Mouse (Mus musculus): ENCODE measurements around the gene 2310079G19Rik. TPM values are rescaled to one million over a fixed set of nuclear protein-coding genes. Genes with fewer than 3 reads are reported as not detected.

Gene 2310079G19Rik
- polyA plus RNA-seq, 1 experiment from 2014 or later: 8.2 TPM

- Histone ChIP-seq H3K4me3 (no peak overlapping the region), H3K9me3 (no peaks in the 10 kb centered on the region), H3K27me3 (peaks cover 5% of the 10 kb centered on the region; the same call in 1 of the 2 replicates), H3K36me3 (no peaks in the 10 kb centered on the region), H3K4me1 (peaks cover 8% of the 10 kb centered on the region; the same call in 1 of the 2 replicates), H3K27ac (no peak overlapping the region), H3K9ac (no peak overlapping the region), H3K4me2 (no peak overlapping the region)
- WGBS: 71% methylated on average over 6 of the region's 6 CpGs
- no peak for ATAC-seq (ENCODE audit: insufficient number of reproducible peaks, low FRiP score, low TSS enrichment, low read depth)
Observed at GRCm38 (mm10) chr16:88604570-88604969, 22.9 kb downstream of the 2310079G19Rik start.

- WGBS: 36% methylated on average over 1 of the region's 1 CpGs
- no peak for ATAC-seq (ENCODE audit: insufficient number of reproducible peaks, low FRiP score, low TSS enrichment, low read depth)
- no peak overlapping the region for H3K4me2 ChIP-seq
- no peaks in the 10 kb centered on the region for H3K36me3 ChIP-seq
- H3K27ac ChIP-seq: no peak overlapping the region
- H3K4me3 ChIP-seq: no peak overlapping the region
- H3K9me3 ChIP-seq: no peaks in the 10 kb centered on the region
- H3K9ac ChIP-seq: no peak overlapping the region
- peaks cover 5% of the 10 kb centered on the region; the same call in 1 of the 2 replicates for H3K27me3 ChIP-seq
- peaks cover 8% of the 10 kb centered on the region; the same call in 1 of the 2 replicates for H3K4me1 ChIP-seq
Observed at GRCm38 (mm10) chr16:88602464-88602863, 25.0 kb downstream of the 2310079G19Rik start.

DNA sequence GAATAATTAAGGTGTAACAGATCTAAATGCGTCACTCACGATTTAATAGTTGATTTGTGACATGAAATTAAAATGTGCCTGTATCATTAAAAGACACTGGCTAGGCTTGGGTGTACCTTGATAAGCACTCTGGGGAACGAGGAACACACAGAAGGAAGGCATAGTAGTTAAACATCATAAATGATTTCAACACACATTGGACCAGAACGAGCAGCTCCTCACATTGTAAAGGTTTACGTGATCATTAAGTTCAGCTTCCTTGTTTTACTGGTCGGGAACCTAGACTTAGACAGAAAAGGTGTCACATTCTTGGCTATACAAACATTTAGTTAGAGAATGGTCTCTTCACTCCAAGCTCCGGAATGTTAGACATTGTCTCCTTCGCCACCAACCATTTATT lies 27.2 kb downstream of the 2310079G19Rik start:
- H3K27ac ChIP-seq: no peak overlapping the region
- no peak for ATAC-seq (ENCODE audit: insufficient number of reproducible peaks, low FRiP score, low TSS enrichment, low read depth)

GRCm38 (mm10) chr16:88599504-88600237 lies 27.8 kb downstream of the 2310079G19Rik start:
- Histone ChIP-seq H3K9me3 (no peaks in the 10 kb centered on the region), H3K27me3 (peaks cover 5% of the 10 kb centered on the region; the same call in 1 of the 2 replicates), H3K4me2 (peak overlapping the region; percentile 21), H3K4me1 (peaks cover 8% of the 10 kb centered on the region; the same call in 1 of the 2 replicates), H3K4me3 (no peak overlapping the region), H3K36me3 (no peaks in the 10 kb centered on the region), H3K27ac (no peak overlapping the region), H3K9ac (no peak overlapping the region)
- ATAC-seq (ENCODE audit: insufficient number of reproducible peaks, low FRiP score, low TSS enrichment, low read depth): no peak
- WGBS: 5% methylated on average over 16 of the region's 16 CpGs

More for the DNA sequence above, 27.2 kb downstream of the 2310079G19Rik start:
- no peaks in the 10 kb centered on the region for H3K36me3 ChIP-seq
- peak overlapping the region; percentile 21 for H3K4me2 ChIP-seq
- H3K27me3 ChIP-seq: peaks cover 5% of the 10 kb centered on the region; the same call in 1 of the 2 replicates
- no peak overlapping the region for H3K4me3 ChIP-seq
- no peaks in the 10 kb centered on the region for H3K9me3 ChIP-seq
- peaks cover 8% of the 10 kb centered on the region; the same call in 1 of the 2 replicates for H3K4me1 ChIP-seq
- no peak overlapping the region for H3K9ac ChIP-seq
- 19% methylated on average over 8 of the region's 8 CpGs for WGBS

DNA sequence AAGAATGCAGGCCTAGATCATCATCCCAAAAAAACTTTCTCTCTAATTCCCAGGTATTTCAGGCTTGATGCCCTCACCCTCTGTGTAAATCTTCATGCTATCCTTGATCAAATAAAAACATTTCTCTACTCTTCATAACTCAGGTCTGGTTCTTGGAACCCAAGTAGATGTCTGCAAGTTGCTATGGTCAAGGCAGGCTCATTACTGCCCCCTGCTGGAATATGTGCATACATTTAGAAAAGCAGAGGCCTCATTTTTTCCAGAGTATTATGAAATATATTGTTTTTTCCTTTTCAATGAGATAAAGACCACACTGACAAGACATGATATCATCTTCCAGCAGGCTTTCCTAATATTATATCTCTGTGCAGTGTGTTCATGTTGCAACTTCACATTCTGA lies 34.7 kb downstream of the 2310079G19Rik start:
- Histone ChIP-seq H3K9ac (no peak overlapping the region), H3K4me2 (no peak overlapping the region), H3K27ac (no peak overlapping the region)

GRCm38 (mm10) chr16:88583338-88583737 lies 44.1 kb downstream of the 2310079G19Rik start:
- no peak overlapping the region for H3K4me3 ChIP-seq
- no peak overlapping the region for H3K4me2 ChIP-seq
- H3K27me3 ChIP-seq: no peaks in the 10 kb centered on the region
- H3K27ac ChIP-seq: no peak overlapping the region
- H3K9me3 ChIP-seq: no peaks in the 10 kb centered on the region
- ATAC-seq (ENCODE audit: insufficient number of reproducible peaks, low FRiP score, low TSS enrichment, low read depth): no peak
- H3K36me3 ChIP-seq: no peaks in the 10 kb centered on the region
- 84% methylated on average over 9 of the region's 9 CpGs for WGBS
- H3K9ac ChIP-seq: no peak overlapping the region
- no peaks in the 10 kb centered on the region for H3K4me1 ChIP-seq

More for the DNA sequence above, 34.7 kb downstream of the 2310079G19Rik start:
- Histone ChIP-seq H3K27me3 (no peaks in the 10 kb centered on the region), H3K4me1 (no peaks in the 10 kb centered on the region), H3K9me3 (no peaks in the 10 kb centered on the region), H3K4me3 (no peak overlapping the region), H3K36me3 (no peaks in the 10 kb centered on the region)
- ATAC-seq (ENCODE audit: insufficient number of reproducible peaks, low FRiP score, low TSS enrichment, low read depth): no peak

Other genes starting within 250 kb of the 2310079G19Rik start
- 0.13 and 0.25 TPM in 2 replicates for gene Cldn17, start 120.7 kb downstream of the 2310079G19Rik start, polyA plus RNA-seq (2015; fragmentation: Nextera tagmentation; extraction: Ambion mirVana)
- 2.5 and 3.2 TPM in 2 replicates for gene Cldn8, start 64.5 kb downstream of the 2310079G19Rik start, polyA plus RNA-seq (2015; fragmentation: Nextera tagmentation; extraction: Ambion mirVana)
- not detected in 2 replicates for gene Krtap24-1, start 15.4 kb downstream of the 2310079G19Rik start, polyA plus RNA-seq (2015; fragmentation: Nextera tagmentation; extraction: Ambion mirVana)
- gene Krtap26-1, start 20.1 kb upstream of the 2310079G19Rik start, polyA plus RNA-seq (2015; fragmentation: Nextera tagmentation; extraction: Ambion mirVana): not detected in 2 replicates
- not detected in 2 replicates for gene Krtap27-1, start 44.0 kb upstream of the 2310079G19Rik start, polyA plus RNA-seq (2015; fragmentation: Nextera tagmentation; extraction: Ambion mirVana)
- gene 2310061N02Rik, start 80.3 kb upstream of the 2310079G19Rik start, polyA plus RNA-seq (2015; fragmentation: Nextera tagmentation; extraction: Ambion mirVana): 0.68 TPM in 1 of 2 replicates, not detected in the other
- 0.57 TPM in 1 of 2 replicates, not detected in the other for gene Krtap13-1, start 101.2 kb upstream of the 2310079G19Rik start, polyA plus RNA-seq (2015; fragmentation: Nextera tagmentation; extraction: Ambion mirVana)
- 54.9 and 75.6 TPM in 2 replicates for gene Krtap13, start 124.0 kb upstream of the 2310079G19Rik start, polyA plus RNA-seq (2015; fragmentation: Nextera tagmentation; extraction: Ambion mirVana)
- gene 2310034C09Rik, start 131.2 kb upstream of the 2310079G19Rik start, polyA plus RNA-seq (2015; fragmentation: Nextera tagmentation; extraction: Ambion mirVana): 91.4 and 110 TPM in 2 replicates
- gene 2310057N15Rik, start 146.5 kb upstream of the 2310079G19Rik start, polyA plus RNA-seq (2015; fragmentation: Nextera tagmentation; extraction: Ambion mirVana): 0.22 and 0.55 TPM in 2 replicates
- 3.9 and 10.2 TPM in 2 replicates for gene Gm5965, start 150.2 kb upstream of the 2310079G19Rik start, polyA plus RNA-seq (2015; fragmentation: Nextera tagmentation; extraction: Ambion mirVana)
- gene Gm20741, start 184.6 kb upstream of the 2310079G19Rik start, polyA plus RNA-seq (2015; fragmentation: Nextera tagmentation; extraction: Ambion mirVana): 45.6 and 50.2 TPM in 2 replicates
- gene Krtap15, start 192.5 kb upstream of the 2310079G19Rik start, polyA plus RNA-seq (2015; fragmentation: Nextera tagmentation; extraction: Ambion mirVana): not detected in 2 replicates
- gene Krtap14, start 198.5 kb upstream of the 2310079G19Rik start, polyA plus RNA-seq (2015; fragmentation: Nextera tagmentation; extraction: Ambion mirVana): not detected in 2 replicates
- not detected in 2 replicates for gene Krtap19-1, start 241.7 kb upstream of the 2310079G19Rik start, polyA plus RNA-seq (2015; fragmentation: Nextera tagmentation; extraction: Ambion mirVana)
- gene Krtap19-2, start 246.6 kb upstream of the 2310079G19Rik start, polyA plus RNA-seq (2015; fragmentation: Nextera tagmentation; extraction: Ambion mirVana): not detected in 2 replicates